Mouse (Mus musculus) layer of hippocampus, adult 9-10 months (tissue): ENCODE measurements around the gene Ninj2.

Source experiments
- DNase-seq: peaks from one replicate; pipeline ENCODE4 v3.0.0; 2022; ENCODE audit warnings: low spot score

Ninj2 gene

DNA sequence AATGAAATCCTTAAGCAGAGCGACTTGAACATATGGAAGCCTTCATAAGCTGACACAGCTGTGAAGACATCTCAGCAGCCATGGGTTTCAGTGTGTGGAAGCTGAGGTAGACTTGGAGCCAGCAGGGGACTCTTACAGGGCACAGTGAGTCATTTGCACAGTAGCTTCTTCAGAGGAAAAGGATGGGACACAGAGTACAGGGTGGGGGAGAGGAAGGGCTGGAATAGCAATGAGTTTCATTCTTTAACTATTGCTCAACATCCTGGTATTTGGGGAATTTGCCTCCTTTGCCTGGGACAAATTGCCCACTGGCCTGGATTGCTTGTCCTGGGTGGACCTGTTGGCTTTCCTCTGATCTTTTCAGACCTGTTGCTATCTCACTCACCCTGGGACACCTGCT lies 52.3 kb downstream of the Ninj2 start:
- DNase-seq: no peak

DNA sequence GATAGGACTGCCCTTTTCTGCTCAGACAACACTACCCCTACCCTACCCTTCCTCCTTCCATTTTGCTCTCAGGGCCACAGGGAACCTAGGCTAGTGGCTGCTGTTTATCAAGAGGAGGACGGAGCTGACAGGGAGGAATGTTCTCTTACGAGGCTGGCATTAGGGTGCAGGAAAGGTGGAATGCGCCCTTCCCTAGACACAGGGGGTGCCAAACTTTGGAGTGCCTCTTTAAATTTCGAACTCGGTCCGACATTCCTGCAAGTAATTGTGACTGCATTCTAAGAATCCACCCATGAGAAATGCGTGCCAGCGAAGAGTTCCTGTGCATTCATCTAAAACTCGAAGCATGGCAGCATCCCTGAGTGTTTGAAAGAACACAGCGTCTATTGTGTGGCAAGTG lies 53.5 kb downstream of the Ninj2 start:
- DNase-seq: no peak

DNA sequence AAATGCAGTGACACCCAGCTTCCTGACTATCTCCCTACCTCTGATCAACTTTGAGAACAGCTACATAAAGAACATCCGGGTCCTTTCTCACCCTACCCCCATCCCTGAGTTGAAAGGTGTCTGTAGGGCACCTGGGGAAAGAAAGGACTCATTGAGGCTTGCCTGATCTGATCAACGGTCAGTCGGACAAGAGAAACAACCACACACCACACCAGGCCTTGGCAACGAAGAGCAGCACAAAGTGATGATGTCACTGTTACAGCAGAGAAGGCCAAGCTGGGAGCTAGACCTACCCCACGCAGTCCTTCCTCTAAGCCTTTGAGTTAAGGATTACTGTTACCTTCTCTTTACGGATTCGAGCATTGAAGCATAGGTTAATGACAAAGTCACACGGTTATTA lies 54.3 kb downstream of the Ninj2 start:
- no peak for DNase-seq

DNA sequence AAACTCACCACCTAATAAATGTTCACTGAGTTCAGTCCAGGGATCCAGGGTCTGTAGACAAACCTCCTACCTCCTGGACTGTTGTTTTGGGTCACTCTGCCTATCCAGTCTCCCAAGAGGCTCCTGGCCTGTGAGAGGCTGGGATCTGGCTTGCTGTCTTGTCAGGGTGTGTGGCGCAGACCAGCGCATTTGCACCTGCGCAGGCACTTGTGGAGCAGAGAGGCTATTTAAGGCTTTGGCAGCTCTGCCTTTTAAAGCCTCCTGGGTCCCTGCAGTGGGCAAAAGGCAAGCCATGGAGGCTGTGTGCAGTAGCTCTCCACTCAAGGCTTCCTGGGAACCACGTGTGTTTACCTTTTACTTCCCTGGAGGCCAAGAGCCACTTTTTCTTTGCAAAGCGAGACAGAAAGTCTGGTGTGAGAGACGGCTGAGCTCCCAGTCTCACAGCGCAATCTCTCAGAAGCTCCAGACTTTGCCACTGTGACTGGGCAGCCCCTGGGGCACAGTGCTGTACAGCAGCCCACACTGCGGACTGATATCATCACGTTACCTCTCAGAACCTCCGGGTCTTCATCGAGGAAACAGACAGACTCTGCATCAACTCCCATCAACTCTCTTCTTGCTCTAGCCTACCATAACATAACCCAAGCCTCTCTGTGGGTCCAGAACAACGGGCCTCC lies 55.7 kb downstream of the Ninj2 start:
- no peak for DNase-seq

DNA sequence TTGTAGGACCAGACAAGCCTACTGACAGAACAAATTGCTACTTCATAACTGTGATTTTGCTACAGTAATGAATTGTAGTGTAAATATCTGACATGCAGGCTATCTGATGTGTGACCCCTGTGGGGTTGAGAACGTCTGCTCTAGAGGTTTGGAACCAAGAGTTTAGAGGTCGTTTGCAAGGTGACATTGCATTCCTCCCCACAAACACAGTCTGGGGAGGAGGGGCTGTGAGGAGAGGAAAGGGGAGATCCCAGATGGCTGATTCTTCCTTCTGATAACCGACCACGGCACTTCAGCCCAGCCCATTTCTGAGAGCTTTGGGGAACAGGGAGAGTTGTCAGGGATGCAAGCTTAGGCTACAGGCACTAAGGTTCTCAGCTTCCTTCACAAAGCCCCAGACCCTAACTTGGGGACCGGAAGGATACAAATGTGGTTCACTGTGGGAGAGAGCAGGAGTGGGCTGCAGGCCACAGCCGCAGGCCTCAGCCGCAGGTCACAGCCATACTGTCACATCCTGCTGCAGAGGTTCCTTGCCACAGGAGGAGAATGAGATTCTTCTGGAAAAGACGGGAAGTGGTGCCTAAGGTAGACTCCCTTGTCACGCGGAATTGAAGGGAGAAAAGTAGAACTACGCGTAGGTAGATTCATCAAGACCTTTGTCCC lies 56.4 kb downstream of the Ninj2 start:
- no peak for DNase-seq

DNA sequence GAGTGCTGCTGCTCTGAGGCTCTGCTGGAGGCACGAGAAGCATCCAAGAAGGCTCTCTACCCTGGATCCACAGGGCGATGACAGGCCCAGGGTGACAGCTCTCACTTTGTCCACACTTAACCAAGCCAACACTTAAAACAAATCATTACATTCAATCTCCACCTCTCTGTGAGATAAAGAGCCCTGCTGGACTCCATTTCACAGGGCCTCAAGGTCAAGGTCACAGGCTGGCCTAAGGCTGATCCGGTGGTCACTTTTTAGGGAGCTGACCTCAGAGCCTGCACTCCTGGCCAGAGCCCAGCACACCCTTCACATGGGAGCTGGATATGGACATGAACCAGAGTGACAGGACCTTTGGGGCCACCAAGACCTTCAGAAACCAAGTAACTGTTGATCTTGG lies 57.1 kb downstream of the Ninj2 start:
- DNase-seq: no peak

DNA sequence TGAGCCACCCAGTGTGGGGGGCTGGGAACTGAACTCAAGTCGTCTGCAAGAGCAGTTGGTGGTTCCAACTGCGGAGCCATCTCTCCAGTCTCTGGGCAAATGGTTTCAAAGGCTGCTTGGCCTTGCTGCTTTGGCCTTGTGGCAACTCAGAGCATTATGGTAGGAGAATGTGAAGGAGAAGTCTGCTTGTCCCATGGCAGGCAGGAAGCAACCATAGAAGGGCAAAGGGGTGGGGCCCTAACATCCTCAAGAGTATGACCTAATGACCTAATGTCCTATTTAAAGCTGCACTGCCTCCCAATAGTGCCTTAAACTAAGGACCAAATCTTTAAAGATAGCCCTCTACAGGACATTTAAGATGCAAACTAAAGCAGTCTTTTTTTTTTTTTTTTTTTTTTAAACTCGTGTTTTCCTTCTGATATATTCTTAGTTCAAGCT lies 58.5 kb downstream of the Ninj2 start:
- DNase-seq: no peak

DNA sequence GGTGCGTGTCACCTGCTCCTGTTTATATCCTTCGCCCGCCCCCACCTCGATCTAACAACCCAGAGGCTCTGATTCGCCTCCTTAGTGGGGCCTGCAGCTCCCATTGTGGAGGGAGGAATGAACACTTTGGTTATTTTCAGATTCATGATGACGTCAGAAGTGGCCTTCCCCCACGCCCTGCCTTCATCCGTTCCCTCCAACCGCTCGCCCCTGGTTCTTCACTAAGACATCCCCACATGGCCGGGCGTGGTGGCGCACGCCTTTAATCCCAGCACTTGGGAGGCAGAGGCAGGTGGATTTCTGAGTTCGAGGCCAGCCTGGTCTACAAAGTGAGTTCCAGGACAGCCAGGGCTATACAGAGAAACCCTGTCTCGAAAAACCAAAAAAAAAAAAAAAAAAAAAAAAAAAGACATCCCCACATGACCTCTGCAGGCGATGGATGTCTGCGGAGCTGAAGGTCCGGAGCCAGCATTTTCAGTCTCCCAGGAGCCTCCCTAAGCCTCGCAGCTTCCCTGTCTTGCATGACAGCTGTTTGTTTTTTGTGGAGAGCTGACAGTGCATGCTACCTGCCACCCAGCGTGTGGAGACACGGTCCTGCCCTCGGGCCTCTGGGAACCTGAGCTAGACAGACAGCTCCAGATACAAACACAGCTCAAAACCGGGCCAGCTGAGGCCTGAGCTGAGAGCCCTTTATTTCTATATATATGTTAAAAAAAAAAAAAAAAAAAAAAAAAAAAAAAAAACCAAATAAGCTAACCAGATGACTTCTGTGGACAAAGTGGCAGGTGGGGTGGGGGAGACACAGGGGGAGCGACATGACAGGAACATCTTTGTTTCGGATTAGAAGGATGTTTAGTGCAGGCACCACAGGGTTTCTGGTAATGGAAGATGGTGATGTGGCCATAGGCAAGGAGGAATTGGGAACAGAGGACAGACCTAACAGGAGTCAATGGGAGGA lies 59.9 kb downstream of the Ninj2 start:
- DNase-seq: no peak

DNA sequence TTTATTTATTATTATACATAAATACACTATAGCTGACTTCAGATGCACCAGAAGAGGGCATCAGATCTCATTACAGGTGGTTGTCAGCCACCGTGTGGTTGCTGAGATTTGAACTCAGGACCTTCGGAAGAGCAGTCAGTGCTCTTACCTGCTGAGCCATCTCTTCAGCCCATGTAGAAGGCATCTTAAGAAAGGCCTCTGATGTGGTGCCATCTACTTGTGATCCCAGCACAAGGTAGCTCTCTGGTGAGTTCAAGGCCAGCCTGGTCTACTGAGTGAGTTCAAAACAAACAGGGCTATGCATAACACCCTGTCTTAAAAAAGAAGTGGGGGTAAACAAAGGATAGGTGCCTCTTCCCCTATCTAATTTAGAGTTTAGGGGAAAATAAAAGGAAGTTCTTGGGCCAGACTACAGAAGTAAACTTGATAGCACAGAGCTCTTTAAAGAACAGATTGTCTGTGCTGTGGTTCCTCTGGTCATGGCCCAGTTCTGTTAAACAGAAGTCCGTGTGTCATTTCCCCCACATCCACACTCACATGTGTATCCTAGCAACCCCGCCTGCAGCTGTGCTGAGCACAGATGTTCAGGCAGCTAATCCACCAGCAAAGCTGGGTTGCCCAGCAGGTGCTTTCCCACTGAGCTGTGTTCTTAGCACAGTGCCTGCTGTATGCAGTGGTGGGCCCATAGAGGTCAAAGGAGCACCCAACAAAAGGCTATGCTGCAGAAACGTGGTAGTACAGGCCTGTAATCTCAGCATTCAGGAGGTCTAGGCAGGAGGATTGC lies 61.6 kb downstream of the Ninj2 start:
- no peak for DNase-seq

DNA sequence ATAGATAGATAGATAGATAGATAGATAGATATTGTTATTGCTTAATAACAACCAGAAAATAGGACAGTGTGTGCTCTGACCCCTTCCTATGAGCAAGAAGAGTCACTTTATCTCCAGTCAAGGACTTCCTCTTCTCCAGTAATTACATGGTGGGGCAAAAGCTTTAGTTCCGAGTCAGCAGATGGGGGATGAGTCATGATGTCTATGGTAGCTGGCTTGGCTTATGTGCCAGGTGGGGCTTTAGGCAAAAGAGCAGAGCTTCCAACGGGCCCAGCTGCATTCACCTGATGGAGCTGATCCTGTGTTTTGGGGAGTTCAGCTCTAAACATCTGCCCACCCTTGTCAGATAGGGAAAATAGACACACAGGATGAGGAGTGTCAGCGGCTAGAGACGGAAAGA lies 62.4 kb downstream of the Ninj2 start:
- DNase-seq: no peak

DNA sequence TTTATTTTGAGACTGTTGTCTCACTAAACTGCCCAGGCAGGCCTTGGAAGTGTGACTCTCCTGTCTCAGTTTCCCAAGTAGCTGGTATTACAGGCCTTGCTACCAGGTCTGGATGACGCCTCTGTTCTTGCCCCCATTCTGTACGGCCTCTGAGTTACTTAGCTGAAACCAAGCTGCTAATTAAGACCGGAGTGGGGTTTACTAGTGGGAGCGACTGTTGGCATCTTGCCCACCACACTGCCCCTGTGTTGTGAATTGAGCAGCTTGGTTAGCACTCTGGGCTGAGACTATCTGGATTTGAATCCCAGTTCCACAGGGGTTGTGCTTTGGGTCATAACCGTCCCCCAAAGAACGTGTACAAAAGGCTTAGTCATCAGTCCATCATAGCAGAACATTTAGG lies 64.3 kb downstream of the Ninj2 start:
- no peak for DNase-seq

DNA sequence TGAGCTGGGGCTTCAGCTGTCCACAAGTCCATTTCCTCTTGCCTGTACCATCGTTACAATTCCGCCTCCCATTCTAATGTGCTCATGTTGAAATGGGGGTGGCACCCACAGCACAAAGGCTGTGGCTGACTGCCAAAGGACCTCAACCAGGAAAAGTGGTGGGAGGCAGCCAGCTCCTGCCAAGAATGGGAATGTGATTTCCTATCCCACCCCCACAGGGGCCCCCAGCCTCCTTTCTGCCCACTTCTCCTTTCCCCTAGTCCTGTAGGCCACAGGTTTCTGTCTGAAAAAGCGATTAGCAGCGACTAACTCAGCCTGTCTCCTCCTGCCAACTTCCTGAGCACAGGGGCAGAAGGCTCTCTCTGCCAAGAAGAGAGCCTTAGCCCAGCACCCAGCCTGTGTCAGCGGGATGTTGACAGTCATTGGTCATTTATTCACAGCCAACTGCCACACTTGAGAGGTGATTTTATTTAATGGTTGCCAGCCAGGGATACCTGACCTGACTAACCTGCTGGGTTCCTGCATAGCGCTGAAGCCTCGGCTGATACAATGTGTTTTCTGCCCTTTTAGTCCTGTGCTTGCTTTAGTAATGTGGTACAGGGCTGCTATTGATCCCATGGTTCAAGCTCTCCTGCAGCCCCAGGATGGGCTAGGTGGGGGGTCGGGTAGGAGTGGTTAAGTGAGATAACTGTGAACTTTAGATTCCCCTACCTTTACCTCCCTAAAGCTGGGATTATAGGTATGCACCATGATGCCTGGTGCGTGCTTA lies 66.2 kb downstream of the Ninj2 start:
- peak; percentile 75 for DNase-seq

DNA sequence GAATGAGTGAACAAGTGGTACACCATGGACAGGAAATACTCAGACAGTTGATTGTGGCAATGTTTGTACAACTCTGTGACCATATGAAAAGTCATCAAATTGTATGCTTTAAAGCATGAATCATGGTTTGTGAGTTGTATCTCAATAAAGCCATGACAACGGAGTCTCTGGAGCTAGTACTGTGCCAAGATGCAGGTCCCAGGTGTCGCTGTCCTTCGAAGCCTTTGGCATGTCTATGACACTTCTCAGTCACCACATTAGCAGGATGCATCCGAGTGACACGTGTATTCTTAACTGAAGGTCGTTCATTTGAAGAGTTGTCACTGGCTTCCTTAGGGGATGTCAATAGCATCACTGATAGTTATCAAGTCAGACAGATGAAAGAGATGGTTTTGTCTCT lies 69.8 kb downstream of the Ninj2 start:
- DNase-seq: no peak

DNA sequence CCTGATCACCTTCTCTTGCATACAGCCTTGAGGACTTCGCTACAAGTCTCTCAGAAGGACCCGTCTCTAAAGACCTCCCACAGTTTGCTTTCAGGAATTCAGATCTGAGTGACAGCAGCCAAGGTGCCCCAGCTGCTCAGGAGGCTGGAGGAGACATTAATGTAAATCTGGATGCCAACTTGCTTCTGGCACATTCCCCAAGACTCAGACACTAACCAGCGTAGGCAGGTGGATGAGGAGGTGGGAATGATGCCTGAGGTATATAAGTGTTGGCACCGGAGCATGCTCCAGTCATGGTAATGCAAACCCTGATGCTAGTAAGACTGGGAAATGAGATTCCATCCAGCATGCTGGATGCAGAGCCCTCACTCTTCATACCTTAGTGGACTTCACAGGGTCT lies 71.6 kb downstream of the Ninj2 start:
- DNase-seq: no peak

DNA sequence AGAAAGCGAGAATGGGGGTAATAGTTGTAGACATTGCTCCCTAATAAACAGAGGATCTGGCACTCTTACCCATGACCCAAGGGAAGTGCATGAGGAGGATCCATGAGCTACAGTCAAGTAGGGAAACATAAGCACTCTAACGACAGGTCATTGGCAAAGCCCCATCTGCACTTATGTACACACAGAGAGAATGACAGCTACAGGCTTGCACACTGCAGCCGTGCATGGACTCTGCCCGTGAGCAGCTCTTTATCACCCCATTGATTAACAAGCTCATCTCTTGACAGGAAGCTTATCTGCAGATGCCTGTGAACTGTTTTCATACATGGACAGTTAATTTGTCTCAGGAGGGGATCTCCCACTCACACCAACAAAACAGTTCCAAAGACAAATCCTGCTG lies 74.4 kb downstream of the Ninj2 start:
- DNase-seq: no peak

DNA sequence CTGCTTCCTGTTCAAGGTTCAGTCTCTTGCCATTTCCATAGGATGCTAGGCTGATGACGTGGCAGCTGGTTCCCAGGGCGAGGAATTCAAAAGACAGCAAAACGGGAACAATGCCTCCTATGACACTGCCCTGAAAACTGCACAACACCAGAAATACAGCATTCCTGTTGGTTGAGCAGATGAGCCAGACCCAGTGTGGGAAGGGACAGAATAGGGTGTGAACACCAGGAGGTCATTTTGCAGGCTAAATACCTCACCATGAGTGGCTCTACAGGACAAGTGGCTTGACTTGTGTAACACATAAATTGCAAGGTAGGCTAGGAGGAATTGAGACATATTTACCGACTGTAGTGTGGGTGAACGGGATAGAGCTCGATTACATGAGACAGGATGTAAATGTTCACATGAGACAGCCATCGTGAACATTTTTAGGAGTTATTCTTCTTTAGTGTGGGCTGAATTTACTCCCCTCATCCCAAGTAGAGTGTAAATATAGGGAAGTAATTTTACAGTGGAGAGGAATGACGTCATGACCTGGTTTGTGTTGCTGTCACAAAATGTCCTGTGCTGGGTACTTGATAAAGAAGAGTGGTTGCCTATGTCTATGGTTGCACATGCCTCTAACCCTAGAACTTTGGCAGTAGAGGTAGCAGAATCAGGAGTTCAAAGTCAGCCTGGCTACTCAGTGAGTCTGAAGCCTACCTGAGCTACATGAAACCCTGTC lies 79.3 kb downstream of the Ninj2 start:
- DNase-seq: no peak

DNA sequence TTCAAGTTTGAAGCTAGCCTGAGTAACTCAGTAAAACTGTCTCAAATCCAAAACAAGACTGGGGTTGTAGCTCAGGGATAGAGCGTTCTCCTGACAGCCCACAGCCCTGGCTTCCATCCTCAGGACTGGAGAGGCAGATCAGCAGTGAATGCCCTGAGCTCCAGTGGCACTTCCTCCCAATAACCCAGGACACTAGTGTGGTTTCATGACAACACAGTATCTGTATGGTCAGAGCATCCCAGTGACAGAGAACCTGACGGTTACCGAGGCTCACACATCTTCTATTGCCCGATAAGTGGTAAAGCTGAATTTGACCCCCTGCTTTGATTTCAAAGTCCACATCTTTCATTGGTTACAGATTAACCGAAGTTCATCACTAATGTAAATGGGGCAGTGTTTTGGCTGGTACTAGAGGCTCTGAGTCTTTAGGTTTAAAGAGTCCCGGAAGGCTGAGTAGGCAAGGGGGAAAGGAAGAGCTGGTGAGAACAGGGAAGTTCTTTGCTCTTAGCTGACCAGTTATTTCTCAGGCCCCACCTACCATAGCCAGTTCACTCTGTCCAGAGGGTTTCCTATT lies 81.0 kb downstream of the Ninj2 start:
- DNase-seq: no peak

DNA sequence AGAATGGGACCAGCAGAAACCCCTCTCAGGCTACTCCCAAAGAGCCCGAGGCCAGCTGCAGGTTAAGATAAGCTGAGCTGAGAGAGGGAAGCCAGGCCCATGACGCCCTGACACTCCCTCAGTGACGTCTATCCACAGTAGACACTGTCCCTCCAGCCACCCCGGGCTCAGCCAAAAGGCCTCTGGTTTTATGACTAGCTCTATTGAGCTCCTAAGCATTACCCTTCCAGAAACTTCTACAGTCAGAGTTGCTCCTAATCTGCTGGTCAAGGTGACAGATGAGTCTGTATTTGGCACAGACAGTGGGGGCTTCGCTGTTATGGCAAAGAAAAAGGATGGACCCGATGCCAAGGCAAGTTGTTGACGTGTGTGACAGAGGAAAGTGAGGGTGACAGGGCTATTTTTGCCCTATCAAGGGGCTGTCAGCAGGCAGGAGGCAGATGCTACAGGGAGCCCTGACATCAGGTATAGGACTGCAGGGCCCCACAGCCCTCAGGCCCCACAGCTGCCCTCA lies 81.5 kb downstream of the Ninj2 start:
- DNase-seq: no peak

DNA sequence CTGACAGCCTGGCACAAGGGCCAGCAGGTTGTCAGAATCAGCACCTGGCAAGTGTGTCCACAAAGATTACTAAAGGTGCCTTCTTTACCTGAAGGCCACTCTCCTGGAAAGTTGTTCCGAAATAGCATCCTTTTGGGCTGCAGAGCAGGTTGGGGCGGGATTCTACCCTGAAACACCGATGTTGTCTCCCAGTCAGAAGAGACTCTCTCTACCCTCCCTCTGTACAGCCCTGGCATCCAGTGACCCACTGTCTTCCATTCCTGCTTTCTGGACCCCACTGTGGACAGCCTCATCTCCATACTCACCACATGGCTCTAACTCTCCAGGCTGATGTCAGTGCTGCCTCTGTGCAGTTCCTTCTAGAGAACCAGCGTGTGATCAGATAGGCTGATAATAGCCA lies 82.5 kb downstream of the Ninj2 start:
- DNase-seq: no peak
